Mouse (Mus musculus) hematopoietic stem cell, adult 5-6 weeks (primary cell): ENCODE results near the gene Rab31. TPM values are rescaled to one million over a fixed set of nuclear protein-coding genes. Genes with fewer than 3 reads are reported as not detected.

Source experiments
- ATAC-seq, 2 experiments: fragments of 125-278 bp in 1 of 2; replicated peaks in 1 of 2; 2 replicates each; pipeline ENCODE4 v1.8.0; 2016 to 2017; ENCODE audit warnings: inconsistent platforms in 2 of 2, mild to moderate bottlenecking in 2 of 2, moderate number of reproducible peaks in 2 of 2, low read depth in 1 of 2, moderate TSS enrichment in 1 of 2; ENCODE audit not compliant: low FRiP score in 2 of 2, poor library complexity in 2 of 2, severe bottlenecking in 2 of 2, insufficient read depth in 1 of 2, low TSS enrichment in 1 of 2
- total RNA-seq: library from RNA; stranded (forward); fragments of 172-1452, 232-1000 nt; gene quantifications from 2 replicates; pipeline ENCODE4 v1.2.3, GENCODE M21; 2017

Rab31 gene
- total RNA-seq, 1 experiment from 2014 or later = 67.1 TPM

GRCm38 (mm10) chr17:65786225-65786624 is 13.7 kb upstream of the Rab31 start:
- peak; percentile 51 to 54; a peak in 3 of 4 replicates for ATAC-seq

GRCm38 (mm10) chr17:65785707-65786106 is 13.2 kb upstream of the Rab31 start:
- no peak for ATAC-seq

- ATAC-seq = no peak
Measured at GRCm38 (mm10) chr17:65784610-65785140, 12.1 kb upstream of the Rab31 start.

GRCm38 (mm10) chr17:65783182-65784161 is 10.9 kb upstream of the Rab31 start:
- peak; percentile 25 to 27 for ATAC-seq

- peak; percentile 58 to 61 for ATAC-seq
Measured at GRCm38 (mm10) chr17:65782551-65783141, 10.1 kb upstream of the Rab31 start, which contains the start of gene Ppp4r1. Gene Ppp4r1 (plus strand): TSS chr17:65782573.

- no peak for ATAC-seq
Measured at GRCm38 (mm10) chr17:65780970-65781369, 8.4 kb upstream of the Rab31 start.

- ATAC-seq = no peak
Measured at GRCm38 (mm10) chr17:65777461-65777860, 4.9 kb upstream of the Rab31 start.

GRCm38 (mm10) chr17:65776228-65776627 is 3.7 kb upstream of the Rab31 start:
- ATAC-seq = no peak

GRCm38 (mm10) chr17:65774439-65774838 is 1.9 kb upstream of the Rab31 start:
- no peak for ATAC-seq

- ATAC-seq = no peak
Measured at GRCm38 (mm10) chr17:65773617-65774016, 1.1 kb upstream of the Rab31 start.

GRCm38 (mm10) chr17:65770982-65771915 is 1.3 kb downstream of the Rab31 start:
- ATAC-seq = peak; percentile 63 to 68

GRCm38 (mm10) chr17:65768486-65768885 is 4.1 kb downstream of the Rab31 start:
- peak; percentile 18 to 34; a peak in 2 of 4 replicates for ATAC-seq

- no peak for ATAC-seq
Measured at GRCm38 (mm10) chr17:65763221-65763620, 9.3 kb downstream of the Rab31 start.

- ATAC-seq = no peak
Measured at GRCm38 (mm10) chr17:65757150-65757549, 15.4 kb downstream of the Rab31 start.

GRCm38 (mm10) chr17:65755857-65756256 is 16.7 kb downstream of the Rab31 start:
- ATAC-seq = no peak

- ATAC-seq = no peak
Measured at GRCm38 (mm10) chr17:65753130-65753529, 19.4 kb downstream of the Rab31 start.

GRCm38 (mm10) chr17:65750301-65750700 is 22.3 kb downstream of the Rab31 start:
- no peak for ATAC-seq
